Mouse (Mus musculus) liver, embryonic 14.5 days (tissue): ENCODE data around the gene Smpd3. TPM values are rescaled to one million over a fixed set of nuclear protein-coding genes. Genes with fewer than 3 reads are reported as not detected.
A peak's percentile ranks its signal among the peaks of the same experiment; 100 is the strongest.

ENCODE experiments used
- ATAC-seq: fragments of 200-750 bp; cut with Nextera tagmentation; 2 replicates; pipeline ENCODE4 v1.8.0; 2017; ENCODE audit warnings: moderate number of reproducible peaks, mild to moderate bottlenecking, moderate library complexity; ENCODE audit not compliant: insufficient read depth
- DNase-seq, 3 experiments: peaks; one replicate each; pipeline ENCODE4 v3.0.0-alpha.2; 2012 to 2013; ENCODE audit warnings: low read depth in 3 of 3, low spot score in 3 of 3
- H3K27ac ChIP-seq: fragments of 300-500 bp; sonication (generic); 2 replicates; pipeline ENCODE4 v1.5.1; 2014; ENCODE audit warnings: moderate library complexity, mild to moderate bottlenecking, control low read depth, inconsistent platforms
- H3K27me3 ChIP-seq: fragments of 300-500 bp; sonication (generic); 2 replicates; pipeline ENCODE4 v1.6.1; 2014; ENCODE audit warnings: mild to moderate bottlenecking, low read length, moderate library complexity; ENCODE audit not compliant: control insufficient read depth, insufficient read depth
- H3K36me3 ChIP-seq: fragments of 300-500 bp; sonication (generic); replicated peaks from 2 replicates; pipeline ENCODE4 v1.6.1; 2014; ENCODE audit warnings: low read depth; ENCODE audit not compliant: control insufficient read depth, insufficient read depth
- H3K4me1 ChIP-seq, 2 experiments: fragments of 200-500 bp in 1 of 2; fragments of 300-500 bp in 1 of 2; sonication (generic) in 1 of 2; replicated peaks; 2 replicates each; pipeline ENCODE4 v1.6.1; 2012 to 2014; ENCODE audit warnings: antibody characterized with exemption in 1 of 2, inconsistent platforms in 1 of 2, low read length in 1 of 2; ENCODE audit not compliant: control insufficient read depth in 2 of 2, insufficient read depth in 2 of 2
- H3K4me2 ChIP-seq: fragments of 300-500 bp; sonication (generic); 2 replicates; pipeline ENCODE4 v1.6.1; 2014; ENCODE audit warnings: low read depth, mild to moderate bottlenecking, control low read depth, moderate library complexity
- H3K4me3 ChIP-seq, 2 experiments: fragments of 200-500 bp in 1 of 2; fragments of 300-500 bp in 1 of 2; sonication (generic) in 1 of 2; 2 replicates each; pipeline ENCODE4 v1.5.1; 2012 to 2014; ENCODE audit warnings: low read depth in 2 of 2, low read length in 2 of 2, mild to moderate bottlenecking in 2 of 2, control low read depth in 1 of 2, inconsistent platforms in 1 of 2, moderate library complexity in 1 of 2; ENCODE audit not compliant: insufficient read depth in 1 of 2
- H3K9ac ChIP-seq: fragments of 300-500 bp; sonication (generic); replicated peaks from 2 replicates; pipeline ENCODE4 v1.6.1; 2014; ENCODE audit warnings: mild to moderate bottlenecking, control low read depth, moderate library complexity
- H3K9me3 ChIP-seq: fragments of 300-500 bp; sonication (generic); 2 replicates; pipeline ENCODE4 v1.6.1; 2016; ENCODE audit warnings: low read length, mixed read lengths; ENCODE audit not compliant: control insufficient read depth
- CTCF ChIP-seq: IDR thresholded peaks from 2 replicates; pipeline ENCODE4 v1.5.1; 2016; ENCODE audit warnings: antibody characterized with exemption, low read depth, control low read depth
- EP300 ChIP-seq: IDR thresholded peaks from 2 replicates; pipeline ENCODE4 v1.6.1; 2016; ENCODE audit warnings: antibody characterized with exemption, low read depth
- WGBS: fragments of 180-500 bp; shearing (Covaris S2); extraction: QIAGEN DNeasy Blood & Tissue Kit; methylation state at CpG from one replicate; pipeline ENCODE4 v1.1.7; 2014; ENCODE audit not compliant: insufficient replicate concordance; 5-methylcytosine and 5-hydroxymethylcytosine counted together
- polyA plus RNA-seq, 2 experiments: library from polyadenylated mRNA; depleted of rRNA in 1 of 2; stranded (reverse) in 1 of 2; unstranded in 1 of 2; fragments of >200 nt; fragmentation: Nextera tagmentation in 1 of 2; extraction: Ambion mirVana in 1 of 2; gene quantifications; 2 replicates each; pipeline versions ENCODE4 v1.2.1 to v1.2.3; 2012 to 2014

Smpd3 gene
- polyA plus RNA-seq, 2 experiments: 0.22 to 0.34 TPM

DNA sequence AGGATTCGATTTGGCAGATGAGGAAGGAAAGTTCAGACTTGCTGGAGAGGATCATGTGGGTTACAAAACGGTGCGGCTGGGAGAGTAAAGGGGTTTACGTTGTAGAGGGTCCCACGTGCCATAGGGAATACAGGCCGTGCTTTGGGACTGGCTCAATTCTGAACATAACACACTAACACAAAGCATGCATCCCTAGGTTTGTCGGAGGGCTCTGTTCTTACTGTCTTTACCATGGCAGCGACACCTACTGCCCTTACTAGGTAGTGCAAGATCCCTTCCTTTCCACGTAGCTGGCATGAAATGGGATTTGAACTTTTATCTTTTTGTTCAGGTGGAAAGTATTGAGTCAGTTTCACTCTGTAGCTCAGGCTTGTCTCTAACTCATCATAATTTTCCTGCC is 111.2 kb downstream of the Smpd3 start:
- 42% methylated on average over 9 of the region's 9 CpGs for WGBS
- H3K9me3 ChIP-seq: no peaks in the 10 kb centered on the region
- no peaks in the 10 kb centered on the region for H3K27me3 ChIP-seq
- H3K36me3 ChIP-seq: peaks cover 7% of the 10 kb centered on the region
- no peak for ATAC-seq
- H3K4me1 ChIP-seq: no peaks in the 10 kb centered on the region
- H3K4me3 ChIP-seq: no peak overlapping the region
- H3K27ac ChIP-seq: no peak overlapping the region
- H3K9ac ChIP-seq: no peak overlapping the region
- H3K4me2 ChIP-seq: no peak overlapping the region
- TF ChIP-seq EP300: no peak
- TF ChIP-seq CTCF: peak; percentile 86
- DNase-seq: peak in 2 of 3 experiments; percentile 13 to 30

DNA sequence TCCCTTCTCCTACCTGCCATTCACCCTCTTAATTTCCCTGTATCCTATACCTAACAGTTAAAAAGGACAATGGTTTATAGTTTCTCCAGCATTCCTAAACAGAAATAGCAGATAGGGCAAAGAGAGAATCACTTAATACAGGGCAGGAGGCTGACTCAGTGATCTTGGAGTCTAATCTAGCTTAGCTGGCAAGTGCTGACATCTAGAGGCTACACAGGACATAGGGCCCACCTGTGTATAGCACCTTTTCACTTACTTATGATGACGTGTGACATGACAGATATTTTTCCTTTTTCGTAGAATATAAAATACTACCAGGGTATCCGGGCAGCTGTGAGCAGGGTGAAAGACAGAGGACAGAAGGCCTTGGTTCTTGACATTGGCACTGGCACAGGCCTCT is 118.2 kb downstream of the Smpd3 start:
- DNase-seq: no peak
- no peak for ATAC-seq
- Histone ChIP-seq H3K4me3 (no peak overlapping the region), H3K9me3 (no peaks in the 10 kb centered on the region), H3K27me3 (no peaks in the 10 kb centered on the region), H3K36me3 (peaks cover 12% of the 10 kb centered on the region), H3K4me1 (no peaks in the 10 kb centered on the region), H3K9ac (no peak overlapping the region), H3K27ac (no peak overlapping the region), H3K4me2 (no peak overlapping the region)
- 0 out of 2 replicates have a peak, but pooled peaks have one; percentile 17 for TF ChIP-seq CTCF
- no peak for TF ChIP-seq EP300
- 79% methylated on average over 3 of the region's 3 CpGs for WGBS

DNA sequence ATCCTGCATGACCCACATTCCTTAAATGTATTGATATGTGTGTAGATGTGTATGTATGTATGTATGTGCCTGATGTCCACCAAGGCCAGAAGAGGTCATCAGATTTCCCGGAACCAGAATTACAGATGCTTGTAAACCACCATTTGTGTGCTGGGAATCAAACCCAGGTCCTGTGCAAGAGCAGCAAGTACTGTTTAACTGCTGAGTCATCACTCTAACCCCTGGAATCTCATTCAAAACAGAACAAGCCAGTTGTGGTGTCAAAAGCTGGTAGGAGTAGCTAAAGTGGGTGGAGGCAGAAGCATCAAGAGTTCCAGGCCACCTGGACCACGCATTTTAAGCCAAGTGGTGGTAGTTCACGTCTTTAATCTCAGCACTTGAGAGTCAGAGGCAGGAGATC is 123.8 kb downstream of the Smpd3 start:
- WGBS: 81% methylated on average over 3 of the region's 3 CpGs

GRCm38 (mm10) chr8:106211421-106211820 is 126.4 kb downstream of the Smpd3 start:
- peak overlapping the region; percentile 84 for H3K9ac ChIP-seq
- ATAC-seq: peak; percentile 8; the same call in 1 of the 2 replicates
- 2% methylated on average over 13 of the region's 13 CpGs for WGBS
- H3K4me3 ChIP-seq: peak overlapping the region; percentile 64 to 85
- DNase-seq: no peak
- peak overlapping the region; percentile 87 for H3K4me2 ChIP-seq
- peak overlapping the region; percentile 47 for H3K27ac ChIP-seq
- no peaks in the 10 kb centered on the region for H3K9me3 ChIP-seq
- TF ChIP-seq CTCF: no peak
- H3K36me3 ChIP-seq: peaks cover 14% of the 10 kb centered on the region
- peaks cover 4 to 6% of the 10 kb centered on the region in 2 experiments for H3K4me1 ChIP-seq
- no peaks in the 10 kb centered on the region for H3K27me3 ChIP-seq

More for the DNA sequence above, 123.8 kb downstream of the Smpd3 start:
- TF ChIP-seq EP300 (no peak), CTCF (no peak)
- DNase-seq: no peak
- Histone ChIP-seq H3K4me1 (peaks cover 4 to 6% of the 10 kb centered on the region in 2 experiments), H3K27me3 (no peaks in the 10 kb centered on the region), H3K27ac (no peak overlapping the region), H3K4me2 (no peak overlapping the region), H3K36me3 (peaks cover 2% of the 10 kb centered on the region), H3K4me3 (no peak overlapping the region), H3K9ac (no peak overlapping the region), H3K9me3 (no peaks in the 10 kb centered on the region)
- ATAC-seq: no peak

- Histone ChIP-seq H3K4me2 (peak within 1 kb of the TSS; percentile 87), H3K9me3 (no peaks in the 10 kb centered on the region), H3K27ac (peak within 1 kb of the TSS; percentile 47), H3K4me1 (peaks cover 4 to 6% of the 10 kb centered on the region in 2 experiments), H3K4me3 (peak within 1 kb of the TSS; percentile 64 to 85), H3K36me3 (peaks cover 16% of the 10 kb centered on the region), H3K9ac (peak within 1 kb of the TSS; percentile 84), H3K27me3 (no peaks in the 10 kb centered on the region)
- WGBS: under 1% methylated on average over 52 of the region's 52 CpGs
- peak; percentile 98 for ATAC-seq
- TF ChIP-seq EP300 (no peak), CTCF (peak; percentile 12; the same call in 1 of the 2 replicates)
- DNase-seq: peak; percentile 84 to 87 (median 84)
These were observed 126.9 kb downstream of the Smpd3 start, which contains the start of the genes Slc7a6os and Prmt7 for GRCm38 (mm10) chr8:106210821-106211345. Gene Slc7a6os (minus strand): TSS chr8:106210935. Gene Prmt7 (plus strand): TSS chr8:106210936.
